Mouse (Mus musculus): ENCODE measurements around the gene Olfr9.
A peak's percentile ranks its signal among the peaks of the same experiment; 100 is the strongest.
"Not testable (repeated sequence)": the region's sequence is repeated elsewhere in the genome, so short reads cannot be mapped to it uniquely, and the experiment has no call there.

Gene Olfr9

GRCm38 (mm10) chr10:129004032-129004920, 15.0 kb downstream of the Olfr9 start:
- DNase-seq (ENCODE audit: low spot score in 2 of 2): no peak

GRCm38 (mm10) chr10:129010288-129010841, 21.1 kb downstream of the Olfr9 start, which contains the start of gene Olfr763:
Gene Olfr763, plus strand, starts transcription at chr10:129010791.
- DNase-seq (ENCODE audit: low spot score in 2 of 2): no peak

GRCm38 (mm10) chr10:129011511-129011910, 22.3 kb downstream of the Olfr9 start:
- DNase-seq (ENCODE audit: low spot score in 2 of 2): not testable (repeated sequence)

GRCm38 (mm10) chr10:129014477-129014876, 25.2 kb downstream of the Olfr9 start:
- no peak for DNase-seq (ENCODE audit: low spot score in 2 of 2)

- no peak for DNase-seq (ENCODE audit: low spot score in 2 of 2)
Measured at GRCm38 (mm10) chr10:129023319-129023718, 34.1 kb downstream of the Olfr9 start.

- DNase-seq (ENCODE audit: low spot score in 2 of 2): peak; percentile 28 to 61
Measured at GRCm38 (mm10) chr10:129026018-129026662, 36.9 kb downstream of the Olfr9 start.

GRCm38 (mm10) chr10:129028343-129028742, 39.1 kb downstream of the Olfr9 start:
- DNase-seq (ENCODE audit: low spot score in 2 of 2): no peak

- DNase-seq (ENCODE audit: low spot score in 2 of 2): no peak
Measured at GRCm38 (mm10) chr10:129039796-129040195, 50.6 kb downstream of the Olfr9 start, which contains the start of gene Olfr764-ps1. Gene Olfr764-ps1, minus strand, starts transcription at chr10:129039896.

Data from right cerebral cortex, adult 2 months (tissue).